ENCODE assay signal across 18 mouse cellular contexts in the genomic region with DNA sequence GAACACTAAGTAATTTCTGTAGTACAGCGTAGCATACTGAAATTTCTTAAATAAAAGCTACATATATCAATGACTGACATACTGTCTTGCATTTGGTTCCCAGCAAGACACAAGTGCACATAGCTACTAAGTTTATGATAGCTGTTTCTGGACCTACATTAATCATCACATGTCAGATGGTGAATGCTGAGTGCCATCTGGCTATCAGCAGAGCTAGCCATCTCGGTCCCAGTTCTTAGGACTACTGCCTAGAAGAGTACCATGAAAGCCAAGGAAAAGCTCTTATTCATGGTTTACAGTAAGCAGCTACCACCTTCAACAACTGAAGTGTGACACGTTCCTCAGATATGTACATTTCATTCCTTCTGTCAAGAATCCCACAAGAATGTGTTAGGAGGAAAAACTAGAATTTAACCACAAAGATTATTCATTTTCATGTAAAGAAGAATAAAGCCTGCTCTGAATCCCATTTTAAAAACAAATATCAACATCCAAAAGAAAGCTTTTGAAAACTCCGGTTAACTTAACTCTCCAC. TPM values are rescaled to one million over a fixed set of nuclear protein-coding genes. Genes with fewer than 3 reads are reported as not detected.
A peak's percentile ranks its signal among the peaks of the same experiment; 100 is the strongest.
DNase-seq lines count a peak whose midpoint lies in the region; ATAC-seq and TF ChIP-seq lines count a peak whose summit lies in the region.
"Had no signal": no experiment of that assay in that cellular context is flagged by ENCODE, and none has a peak within 500 bp of the region (broad histone marks: within the 10 kb centered on the region; RNA-seq: fewer than 3 reads in every experiment).

No protein-coding gene starts in this region.

- H3K4me2 ChIP-seq in heart, embryonic 11.5 days, result no peak overlapping the region
- H3K4me2 ChIP-seq: embryonic facial prominence, embryonic 12.5 days; heart, embryonic 12.5 days had no signal

- WGBS in heart, embryonic 11.5 days (ENCODE audit: insufficient replicate concordance), result 87% methylated on average over 4 of the region's 4 CpGs

- no peak for TF ChIP-seq POLR2A in brain, embryonic 14.5 days (IDR thresholded peaks at IDR 0.05; ENCODE audit: borderline replicate concordance, extremely low read depth, insufficient read depth, insufficient read length, poor library complexity, severe bottlenecking)

- no peak overlapping the region for H3K9ac ChIP-seq in heart, embryonic 11.5 days (ENCODE audit: low read depth, low read length)
- H3K9ac ChIP-seq: embryonic facial prominence, embryonic 12.5 days; heart, embryonic 12.5 days had no signal

- DNase-seq in heart, adult 11 months, result peak; percentile 43
- peak; percentile 17 for DNase-seq in brain, embryonic 14.5 days (ENCODE audit: low read depth)
- DNase-seq in cerebellum, postnatal 10 days, result peak; percentile 63 to 72
- peak; percentile 19 for DNase-seq in naive thymus-derived CD4-positive, alpha-beta T cell, adult 2 months (ENCODE audit: low read depth)
- no peak for DNase-seq in Muller cell, postnatal 12 days (ENCODE audit: inconsistent ontology term)
- no peak for DNase-seq in left cerebral cortex, adult 9 months (ENCODE audit: low spot score in 2 of 2)
- DNase-seq: adrenal gland, postnatal 36 days; B cell, adult 2 months; gastrocnemius, postnatal 25 days; kidney, adult 18-20 months; kidney, postnatal 14 days; lung, postnatal 14 days; right cerebral cortex, postnatal 25 days; thymus, postnatal 14 days had no signal

- H3K36me3 ChIP-seq in heart, embryonic 11.5 days (ENCODE audit: control insufficient read depth, insufficient read depth, low read length), result peaks cover 36% of the 10 kb centered on the region

- H3K27me3 ChIP-seq in heart, embryonic 11.5 days (ENCODE audit: control insufficient read depth, insufficient read depth, low read length), result no peaks in the 10 kb centered on the region
- H3K27me3 ChIP-seq: embryonic facial prominence, embryonic 12.5 days; heart, embryonic 12.5 days had no signal

- no peak overlapping the region for H3K4me3 ChIP-seq in heart, embryonic 11.5 days (ENCODE audit: low read depth, low read length)
- H3K4me3 ChIP-seq: embryonic facial prominence, embryonic 12.5 days; heart, embryonic 12.5 days had no signal

- no peak overlapping the region for H3K27ac ChIP-seq in heart, embryonic 11.5 days (ENCODE audit: low read depth, low read length)
- H3K27ac ChIP-seq: embryonic facial prominence, embryonic 12.5 days had no signal

- H3K4me1 ChIP-seq in heart, embryonic 11.5 days (ENCODE audit: control insufficient read depth, insufficient read depth, low read length), result peaks cover 9% of the 10 kb centered on the region

- no peak for TF ChIP-seq CTCF in brain, embryonic 14.5 days (IDR thresholded peaks at IDR 0.05; ENCODE audit: borderline replicate concordance, extremely low read depth, insufficient read depth, insufficient read length)

- H3K9me3 ChIP-seq in heart, embryonic 11.5 days (replicated peaks; ENCODE audit: control insufficient read depth, low read length), result no peaks in the 10 kb centered on the region
- H3K9me3 ChIP-seq: embryonic facial prominence, embryonic 12.5 days; heart, embryonic 12.5 days had no signal

- ATAC-seq in heart, embryonic 11.5 days (replicated peaks; ENCODE audit: insufficient number of reproducible peaks, low FRiP score, low TSS enrichment), result no peak
- ATAC-seq: hindbrain, embryonic 16.5 days had no signal

RNA-seq across cellular contexts. Expression of a gene that starts 7.2 kb away (rescaled TPM):
- 91.5 and 97.7 TPM in 2 replicates for polyA plus RNA-seq in heart, embryonic 11.5 days (2014; fragmentation: Nextera tagmentation; extraction: Ambion mirVana)
- polyA plus RNA-seq in brain, embryonic 14.5 days (2012; rRNA removed), result 87.9 and 101 TPM in 2 replicates

Comparison
In these comparisons a context has a peak if more than half of its experiments do, and no peak if none do; other contexts are left out.
1. DNase-seq: peak in heart, adult 11 months (single experiment), brain, embryonic 14.5 days (single experiment), cerebellum, postnatal 10 days (2 of 2) and naive thymus-derived CD4-positive, alpha-beta T cell, adult 2 months (single experiment); none in Muller cell, postnatal 12 days (single experiment) and left cerebral cortex, adult 9 months (0 of 2).